Mouse (Mus musculus): ENCODE measurements around the gene Aurka.

- TF ChIP-seq MAX (IDR thresholded peaks at IDR 0.05) (no peak), CTCF (IDR thresholded peaks at IDR 0.05; ENCODE audit: control insufficient read depth, insufficient read depth, insufficient read length) (no peak), USF1 (IDR thresholded peaks at IDR 0.05; ENCODE audit: low read depth) (no peak), MYOG (IDR thresholded peaks at IDR 0.05; ENCODE audit: control insufficient read depth, extremely low read depth, insufficient read length) (no peak)
These were observed 42.1 kb upstream of the Aurka start for GRCm38 (mm10) chr2:172412454-172412853.
